Mouse (Mus musculus): Measurements from ENCODE around the gene Ubtd1.

GRCm38 (mm10) chr19:41995483-41995882 is 13.9 kb downstream of the Ubtd1 start:
- TF ChIP-seq CTCF (IDR thresholded peaks at IDR 0.05; ENCODE audit: insufficient read depth, low read depth, low read length): no peak
- no peak for TF ChIP-seq POLR2A (IDR thresholded peaks at IDR 0.05; ENCODE audit: insufficient read depth, low read depth, low read length)

Measured in olfactory bulb, adult 2 months (tissue).